25 mouse cellular contexts compared by ENCODE assay signal in the genomic region with DNA sequence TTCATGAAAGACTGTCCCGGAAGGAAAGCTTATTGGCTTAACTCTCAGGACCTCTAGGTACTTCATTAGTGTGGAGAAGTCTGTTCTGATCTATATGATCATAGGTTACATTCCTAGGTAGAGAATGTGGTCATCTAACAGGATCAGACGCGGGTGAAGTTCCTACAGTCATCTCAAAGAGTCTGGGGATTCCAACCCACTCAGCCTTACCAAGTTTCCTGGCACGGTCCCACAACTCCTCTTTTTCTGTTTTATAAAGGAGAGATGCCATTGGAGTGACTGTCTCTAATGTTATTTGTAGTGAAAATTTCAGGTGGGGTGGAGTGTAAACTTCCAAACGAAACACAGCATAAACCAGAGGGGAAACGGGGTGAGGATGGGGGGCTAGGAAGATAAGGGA.
"Had no signal": no experiment of that assay in that cellular context is flagged by ENCODE, and none has a peak within 500 bp of the region (broad histone marks: within the 10 kb centered on the region; RNA-seq: fewer than 3 reads in every experiment).

No protein-coding gene starts in this region.

- H3K9ac ChIP-seq: embryonic facial prominence, embryonic 12.5 days; embryonic facial prominence, embryonic 13.5 days; embryonic facial prominence, embryonic 15.5 days; forebrain, embryonic 12.5 days; forebrain, embryonic 13.5 days; forebrain, embryonic 15.5 days; forebrain, postnatal 0 days had no signal

- H3K4me3 ChIP-seq: embryonic facial prominence, embryonic 10.5 days; embryonic facial prominence, embryonic 12.5 days; embryonic facial prominence, embryonic 13.5 days; embryonic facial prominence, embryonic 15.5 days; erythroblast, embryonic 14.5 days; forebrain, embryonic 10.5 days; forebrain, embryonic 12.5 days; forebrain, embryonic 13.5 days; forebrain, embryonic 15.5 days; gastrocnemius, adult 2 months; heart, adult 2 months had no signal

- H3K4me1 ChIP-seq: forebrain, embryonic 12.5 days; forebrain, embryonic 15.5 days had no signal

- ATAC-seq: forebrain, embryonic 13.5 days; forebrain, embryonic 14.5 days; forebrain, embryonic 15.5 days; forebrain, embryonic 16.5 days; forebrain, postnatal 0 days had no signal

- DNase-seq: cerebellum, adult 9-11 months; cerebellum, postnatal 10 days; cerebellum, postnatal 14 days; cerebellum, postnatal 25 days; cerebellum, postnatal 36 days; embryo, embryonic 11 days; forebrain, postnatal 0 days; gastrocnemius, adult 2 months; gastrocnemius, postnatal 10 days; gastrocnemius, postnatal 14 days; gastrocnemius, postnatal 25 days; gastrocnemius, postnatal 36 days; heart, adult 18-20 months; heart, adult 2 months had no signal

- H3K27me3 ChIP-seq: embryonic facial prominence, embryonic 12.5 days; embryonic facial prominence, embryonic 13.5 days; embryonic facial prominence, embryonic 15.5 days; forebrain, embryonic 12.5 days; forebrain, embryonic 13.5 days; forebrain, embryonic 15.5 days had no signal

- H3K27ac ChIP-seq: embryonic facial prominence, embryonic 10.5 days; embryonic facial prominence, embryonic 12.5 days; embryonic facial prominence, embryonic 13.5 days; embryonic facial prominence, embryonic 15.5 days; forebrain, embryonic 10.5 days; forebrain, embryonic 12.5 days; forebrain, embryonic 13.5 days; forebrain, embryonic 15.5 days; gastrocnemius, adult 2 months; heart, adult 2 months had no signal

- H3K9me3 ChIP-seq: embryonic facial prominence, embryonic 10.5 days; embryonic facial prominence, embryonic 12.5 days; embryonic facial prominence, embryonic 15.5 days; forebrain, embryonic 10.5 days; forebrain, embryonic 12.5 days; forebrain, embryonic 13.5 days; forebrain, embryonic 15.5 days had no signal

- H3K36me3 ChIP-seq: embryonic facial prominence, embryonic 10.5 days; embryonic facial prominence, embryonic 12.5 days; embryonic facial prominence, embryonic 13.5 days; embryonic facial prominence, embryonic 15.5 days; forebrain, embryonic 10.5 days; forebrain, embryonic 12.5 days; forebrain, embryonic 15.5 days had no signal

- H3K4me2 ChIP-seq: embryonic facial prominence, embryonic 12.5 days; embryonic facial prominence, embryonic 13.5 days; embryonic facial prominence, embryonic 15.5 days; forebrain, embryonic 12.5 days; forebrain, embryonic 13.5 days; forebrain, embryonic 15.5 days had no signal
